Mouse (Mus musculus) forebrain, embryonic 13.5 days (tissue): Measurements from ENCODE around the gene Cenpa. TPM values are rescaled to one million over a fixed set of nuclear protein-coding genes. Genes with fewer than 3 reads are reported as not detected.
"Not testable (repeated sequence)": the region's sequence is repeated elsewhere in the genome, so short reads cannot be mapped to it uniquely, and the experiment has no call there.

Experiments used
- ATAC-seq: fragments of 200-750 bp; cut with Nextera tagmentation; 2 replicates; pipeline ENCODE4 v1.8.0; 2017
- H3K27ac ChIP-seq: fragments of 300-500 bp; sonication (generic); 2 replicates; pipeline ENCODE4 v1.5.1; 2015; ENCODE audit warnings: inconsistent platforms, mild to moderate bottlenecking, moderate library complexity
- H3K27me3 ChIP-seq: fragments of 300-500 bp; sonication (generic); 2 replicates; pipeline ENCODE4 v1.6.1; 2015; ENCODE audit warnings: mild to moderate bottlenecking, inconsistent platforms
- H3K36me3 ChIP-seq: fragments of 300-500 bp; sonication (generic); 2 replicates; pipeline ENCODE4 v1.6.1; 2015; ENCODE audit warnings: mild to moderate bottlenecking, inconsistent platforms; ENCODE audit not compliant: poor library complexity, severe bottlenecking
- H3K4me1 ChIP-seq: fragments of 300-500 bp; sonication (generic); 2 replicates; pipeline ENCODE4 v1.6.1; 2015; ENCODE audit warnings: inconsistent platforms
- H3K4me2 ChIP-seq: fragments of 300-500 bp; sonication (generic); 2 replicates; pipeline ENCODE4 v1.6.1; 2015; ENCODE audit warnings: inconsistent platforms, mild to moderate bottlenecking, moderate library complexity
- H3K4me3 ChIP-seq: fragments of 300-500 bp; sonication (generic); 2 replicates; pipeline ENCODE4 v1.5.1; 2015; ENCODE audit warnings: mild to moderate bottlenecking, inconsistent platforms
- H3K9ac ChIP-seq: fragments of 300-500 bp; sonication (generic); 2 replicates; pipeline ENCODE4 v1.6.1; 2015; ENCODE audit warnings: mild to moderate bottlenecking, inconsistent platforms
- H3K9me3 ChIP-seq: fragments of 300-500 bp; sonication (generic); replicated peaks from 2 replicates; pipeline ENCODE4 v1.6.1; 2016; ENCODE audit warnings: inconsistent platforms
- WGBS: fragments of 180-500 bp; shearing (Covaris S2); methylation state at CpG from one replicate; pipeline ENCODE4 v1.1.7; 2015; 5-methylcytosine and 5-hydroxymethylcytosine counted together
- polyA plus RNA-seq: library from polyadenylated mRNA; unstranded; fragments of >200 nt; fragmentation: Nextera tagmentation; extraction: Ambion mirVana; gene quantifications from 2 replicates; pipeline ENCODE4 v1.2.1, GENCODE M21; 2015

Cenpa gene
- polyA plus RNA-seq, 1 experiment from 2014 or later = 275 TPM

DNA sequence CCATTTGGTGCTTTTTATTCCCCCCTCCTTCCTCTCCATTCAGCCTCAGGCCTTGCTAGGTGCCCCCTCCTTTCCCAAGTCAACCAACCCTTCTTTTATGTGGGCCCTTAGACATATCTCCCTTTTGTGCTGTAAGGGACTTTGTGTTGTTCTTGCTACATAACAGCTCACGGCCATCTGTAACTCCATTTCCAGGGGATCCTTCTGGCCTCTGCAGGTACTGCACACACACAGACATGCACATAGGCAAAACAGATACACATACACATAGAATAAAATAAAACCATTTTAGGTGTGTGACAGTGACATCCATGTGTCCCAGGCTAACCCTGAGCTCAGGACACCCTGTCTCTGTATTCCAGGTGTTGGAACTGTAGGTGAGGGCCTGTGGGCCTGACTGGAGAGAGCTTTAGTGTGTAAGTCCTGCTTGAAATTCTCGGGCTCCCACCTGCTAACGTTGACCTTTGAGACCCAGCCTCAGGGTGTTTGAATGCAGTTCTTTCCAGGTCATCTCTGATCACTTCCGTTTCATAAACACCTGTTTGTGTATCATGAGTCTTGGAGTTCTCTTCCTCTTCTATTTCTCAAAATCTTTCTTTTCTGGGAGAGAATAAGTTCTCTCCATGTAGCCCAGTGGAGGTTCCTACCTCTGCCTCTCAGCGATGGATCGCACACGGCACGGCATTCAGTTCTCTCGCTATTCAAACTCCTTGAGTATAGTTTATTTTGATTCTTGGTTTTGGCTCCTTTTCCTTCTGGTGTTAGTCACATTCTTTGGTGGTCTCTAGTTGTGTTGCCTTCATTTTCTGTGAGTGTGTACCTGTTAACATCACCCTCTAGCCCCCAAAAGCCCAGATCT lies 2.3 kb downstream of the Cenpa start:
- Histone ChIP-seq H3K4me1 (peaks cover 27% of the 10 kb centered on the region), H3K4me2 (peak overlapping the region; percentile 77), H3K36me3 (peaks cover 52% of the 10 kb centered on the region), H3K4me3 (peak overlapping the region; percentile 86), H3K9ac (no peak overlapping the region), H3K9me3 (no peaks in the 10 kb centered on the region), H3K27ac (no peak overlapping the region), H3K27me3 (no peaks in the 10 kb centered on the region)
- WGBS = 91% methylated on average over 9 of the region's 9 CpGs
- no peak for ATAC-seq

GRCm38 (mm10) chr5:30669496-30669830 lies 2.9 kb downstream of the Cenpa start:
- 95% methylated on average over 3 of the region's 3 CpGs for WGBS
- Histone ChIP-seq H3K9me3 (no peaks in the 10 kb centered on the region), H3K4me2 (no peak overlapping the region; the same call in 1 of the 2 replicates), H3K4me1 (peaks cover 27% of the 10 kb centered on the region), H3K4me3 (no peak overlapping the region), H3K27me3 (no peaks in the 10 kb centered on the region), H3K27ac (no peak overlapping the region), H3K36me3 (peaks cover 58% of the 10 kb centered on the region), H3K9ac (no peak overlapping the region)
- no peak for ATAC-seq

GRCm38 (mm10) chr5:30670091-30670490 lies 3.5 kb downstream of the Cenpa start:
- WGBS = 90% methylated on average over 7 of the region's 7 CpGs
- Histone ChIP-seq H3K4me2 (no peak overlapping the region), H3K27ac (no peak overlapping the region), H3K9me3 (no peaks in the 10 kb centered on the region), H3K4me3 (no peak overlapping the region), H3K36me3 (peaks cover 62% of the 10 kb centered on the region), H3K27me3 (no peaks in the 10 kb centered on the region), H3K9ac (no peak overlapping the region), H3K4me1 (peaks cover 27% of the 10 kb centered on the region)
- no peak for ATAC-seq

DNA sequence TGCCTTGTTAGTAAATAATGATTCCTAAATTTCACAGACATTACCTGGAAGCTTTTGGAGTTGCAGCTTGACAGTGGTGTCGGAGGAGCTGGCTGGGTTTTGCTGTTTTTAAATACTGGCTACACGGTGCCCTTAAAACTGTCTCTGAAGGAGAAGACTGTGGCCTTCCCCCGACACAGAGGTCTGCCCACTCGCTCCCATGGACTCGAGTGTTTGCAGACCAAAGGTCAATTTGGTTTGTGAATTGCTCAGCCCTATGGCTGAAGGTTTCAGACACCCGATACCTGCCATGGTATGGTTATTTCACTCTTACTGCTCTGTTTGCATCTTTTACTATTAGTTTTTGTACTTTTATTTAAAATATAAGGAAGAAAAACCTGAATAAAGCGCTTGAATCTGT lies 7.4 kb downstream of the Cenpa start:
- Histone ChIP-seq H3K27ac (no peak overlapping the region), H3K4me3 (no peak overlapping the region), H3K27me3 (no peaks in the 10 kb centered on the region), H3K36me3 (peaks cover 75% of the 10 kb centered on the region), H3K9me3 (no peaks in the 10 kb centered on the region), H3K4me2 (no peak overlapping the region), H3K4me1 (peaks cover 7% of the 10 kb centered on the region; the same call in 1 of the 2 replicates), H3K9ac (no peak overlapping the region)
- no peak for ATAC-seq
- 87% methylated on average over 7 of the region's 7 CpGs for WGBS

DNA sequence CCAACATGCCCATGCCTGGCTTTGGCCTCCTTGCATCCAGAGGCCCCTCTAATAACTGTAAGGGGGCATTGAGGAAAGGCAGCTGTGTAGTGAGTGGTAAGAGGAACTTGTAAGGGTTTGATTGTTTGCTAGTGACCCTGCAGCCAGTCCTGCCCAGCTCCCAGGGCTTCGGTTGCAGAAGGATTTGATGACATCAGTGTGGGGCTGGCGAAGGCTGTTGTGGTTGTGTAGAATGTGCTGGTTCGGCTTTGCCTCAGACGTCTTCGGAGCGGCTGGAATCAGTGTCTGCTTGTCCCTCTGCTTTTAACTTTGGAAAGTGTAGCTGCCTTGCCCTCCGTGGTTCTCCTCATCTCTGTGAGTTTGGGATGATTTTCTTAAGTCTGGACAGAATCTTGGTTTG lies 10.2 kb downstream of the Cenpa start:
- Histone ChIP-seq H3K9ac (no peak overlapping the region), H3K27ac (no peak overlapping the region), H3K27me3 (no peaks in the 10 kb centered on the region), H3K4me1 (no peaks in the 10 kb centered on the region), H3K4me2 (no peak overlapping the region), H3K4me3 (no peak overlapping the region), H3K36me3 (peaks cover 50% of the 10 kb centered on the region), H3K9me3 (no peaks in the 10 kb centered on the region)
- 89% methylated on average over 7 of the region's 7 CpGs for WGBS
- no peak for ATAC-seq

DNA sequence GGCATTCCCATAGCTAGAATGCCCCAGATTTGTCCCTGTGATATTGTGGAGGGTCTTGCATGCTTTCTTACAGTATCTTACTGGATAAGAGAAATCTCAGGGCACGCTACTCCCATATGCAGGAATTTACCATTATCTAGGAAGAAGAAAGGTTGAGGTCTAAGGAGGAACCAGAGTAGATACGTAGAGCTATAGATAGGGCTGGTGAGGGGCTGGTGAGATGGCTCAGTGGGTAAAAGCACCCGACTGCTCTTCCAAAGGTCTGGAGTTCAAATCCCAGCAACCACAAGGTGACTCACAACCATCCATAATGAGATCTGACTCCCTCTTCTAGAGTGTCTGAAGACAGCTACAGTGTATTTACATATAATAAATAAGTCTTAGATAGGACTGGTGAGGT lies 11.5 kb downstream of the Cenpa start:
- not testable (repeated sequence) for H3K9me3 ChIP-seq, H3K27ac ChIP-seq, H3K27me3 ChIP-seq, H3K4me2 ChIP-seq, H3K4me3 ChIP-seq, H3K4me1 ChIP-seq, ATAC-seq, H3K9ac ChIP-seq
- peaks cover 37% of the 10 kb centered on the region for H3K36me3 ChIP-seq
- 96% methylated on average over 3 of the region's 3 CpGs for WGBS

- 94% methylated on average over 4 of the region's 4 CpGs for WGBS
- no peaks in the 10 kb centered on the region for H3K27me3 ChIP-seq
- H3K27ac ChIP-seq = no peak overlapping the region
- no peaks in the 10 kb centered on the region for H3K9me3 ChIP-seq
- no peaks in the 10 kb centered on the region for H3K4me1 ChIP-seq
- no peak overlapping the region for H3K4me2 ChIP-seq
- ATAC-seq = no peak
- H3K9ac ChIP-seq = no peak overlapping the region
- H3K36me3 ChIP-seq = peaks cover 29% of the 10 kb centered on the region
- H3K4me3 ChIP-seq = no peak overlapping the region
Measured at GRCm38 (mm10) chr5:30678722-30679296, 12.2 kb downstream of the Cenpa start.

DNA sequence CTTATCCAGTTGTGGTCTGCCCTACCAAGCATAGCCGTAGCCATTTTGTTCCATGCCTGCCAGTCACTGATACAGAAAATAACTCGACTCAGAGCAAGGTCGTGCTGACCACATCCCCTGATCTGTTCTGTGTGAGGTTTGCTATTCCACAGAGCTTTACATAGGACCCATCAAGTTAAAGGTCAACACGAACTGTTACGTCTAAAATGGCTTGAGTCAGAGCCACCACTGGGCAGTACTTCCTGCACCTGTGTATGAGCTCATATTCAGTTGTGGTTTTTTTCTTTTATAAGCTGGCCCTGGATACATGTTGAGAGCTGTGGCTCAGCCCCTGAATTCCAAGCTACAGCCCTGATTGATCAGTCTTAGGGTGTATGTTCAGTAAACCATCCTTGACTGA lies 13.0 kb downstream of the Cenpa start:
- WGBS = 89% methylated on average over 5 of the region's 5 CpGs
- Histone ChIP-seq H3K4me3 (no peak overlapping the region), H3K9ac (no peak overlapping the region), H3K4me1 (no peaks in the 10 kb centered on the region), H3K27me3 (no peaks in the 10 kb centered on the region), H3K36me3 (peaks cover 22% of the 10 kb centered on the region), H3K9me3 (no peaks in the 10 kb centered on the region), H3K27ac (no peak overlapping the region), H3K4me2 (no peak overlapping the region)
- ATAC-seq = no peak

- Histone ChIP-seq H3K36me3 (peaks cover under 1% of the 10 kb centered on the region; the same call in 1 of the 2 replicates), H3K4me2 (no peak overlapping the region), H3K4me1 (no peaks in the 10 kb centered on the region), H3K27ac (no peak overlapping the region), H3K4me3 (no peak overlapping the region), H3K27me3 (no peaks in the 10 kb centered on the region), H3K9ac (no peak overlapping the region), H3K9me3 (no peaks in the 10 kb centered on the region)
- ATAC-seq = no peak
- 84% methylated on average over 5 of the region's 5 CpGs for WGBS
Measured at GRCm38 (mm10) chr5:30681970-30682369, 15.4 kb downstream of the Cenpa start.

GRCm38 (mm10) chr5:30682967-30683600 lies 16.5 kb downstream of the Cenpa start:
- no peaks in the 10 kb centered on the region for H3K27me3 ChIP-seq
- ATAC-seq = no peak
- H3K4me1 ChIP-seq = no peaks in the 10 kb centered on the region
- no peak overlapping the region for H3K4me3 ChIP-seq
- no peaks in the 10 kb centered on the region for H3K36me3 ChIP-seq
- no peak overlapping the region for H3K9ac ChIP-seq
- H3K9me3 ChIP-seq = no peaks in the 10 kb centered on the region
- no peak overlapping the region for H3K27ac ChIP-seq
- no peak overlapping the region for H3K4me2 ChIP-seq

GRCm38 (mm10) chr5:30683993-30684392 lies 17.4 kb downstream of the Cenpa start:
- Histone ChIP-seq H3K9ac (no peak overlapping the region), H3K27ac (no peak overlapping the region), H3K4me3 (no peak overlapping the region), H3K4me1 (no peaks in the 10 kb centered on the region), H3K9me3 (no peaks in the 10 kb centered on the region), H3K36me3 (no peaks in the 10 kb centered on the region), H3K4me2 (no peak overlapping the region), H3K27me3 (no peaks in the 10 kb centered on the region)
- no peak for ATAC-seq
- 80% methylated on average over 3 of the region's 3 CpGs for WGBS

DNA sequence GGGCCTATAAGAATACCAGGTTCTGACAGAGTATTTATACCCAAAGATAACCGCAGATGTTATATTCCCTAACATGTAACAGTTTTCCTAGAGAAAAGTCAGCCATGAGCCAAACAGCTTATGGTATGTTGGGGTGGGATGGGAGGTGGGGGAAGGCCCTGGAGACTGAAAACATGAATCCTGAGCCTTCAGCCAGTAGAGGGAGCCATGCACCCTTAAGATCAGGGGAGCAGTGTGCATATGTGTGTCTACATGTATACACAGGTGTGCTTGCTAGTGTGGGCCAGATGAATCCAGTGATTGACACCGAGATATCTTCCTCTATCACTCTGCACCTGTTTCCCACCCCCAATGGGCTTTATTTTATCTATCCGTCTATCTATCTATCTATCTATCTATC lies 20.2 kb downstream of the Cenpa start:
- Histone ChIP-seq H3K4me1 (no peaks in the 10 kb centered on the region), H3K9ac (no peak overlapping the region), H3K9me3 (no peaks in the 10 kb centered on the region), H3K4me2 (no peak overlapping the region), H3K27ac (no peak overlapping the region), H3K27me3 (no peaks in the 10 kb centered on the region), H3K4me3 (no peak overlapping the region), H3K36me3 (no peaks in the 10 kb centered on the region)
- ATAC-seq = no peak
- WGBS = 56% methylated on average over 3 of the region's 3 CpGs
